Mouse (Mus musculus) urinary bladder, postnatal 4 days (tissue): Measurements from ENCODE around the gene Scd1.

Source experiments
- DNase-seq, 2 experiments: peaks; one replicate each; pipeline ENCODE4 v3.0.0; 2021 to 2022; ENCODE audit warnings: low spot score in 2 of 2

Gene Scd1

DNA sequence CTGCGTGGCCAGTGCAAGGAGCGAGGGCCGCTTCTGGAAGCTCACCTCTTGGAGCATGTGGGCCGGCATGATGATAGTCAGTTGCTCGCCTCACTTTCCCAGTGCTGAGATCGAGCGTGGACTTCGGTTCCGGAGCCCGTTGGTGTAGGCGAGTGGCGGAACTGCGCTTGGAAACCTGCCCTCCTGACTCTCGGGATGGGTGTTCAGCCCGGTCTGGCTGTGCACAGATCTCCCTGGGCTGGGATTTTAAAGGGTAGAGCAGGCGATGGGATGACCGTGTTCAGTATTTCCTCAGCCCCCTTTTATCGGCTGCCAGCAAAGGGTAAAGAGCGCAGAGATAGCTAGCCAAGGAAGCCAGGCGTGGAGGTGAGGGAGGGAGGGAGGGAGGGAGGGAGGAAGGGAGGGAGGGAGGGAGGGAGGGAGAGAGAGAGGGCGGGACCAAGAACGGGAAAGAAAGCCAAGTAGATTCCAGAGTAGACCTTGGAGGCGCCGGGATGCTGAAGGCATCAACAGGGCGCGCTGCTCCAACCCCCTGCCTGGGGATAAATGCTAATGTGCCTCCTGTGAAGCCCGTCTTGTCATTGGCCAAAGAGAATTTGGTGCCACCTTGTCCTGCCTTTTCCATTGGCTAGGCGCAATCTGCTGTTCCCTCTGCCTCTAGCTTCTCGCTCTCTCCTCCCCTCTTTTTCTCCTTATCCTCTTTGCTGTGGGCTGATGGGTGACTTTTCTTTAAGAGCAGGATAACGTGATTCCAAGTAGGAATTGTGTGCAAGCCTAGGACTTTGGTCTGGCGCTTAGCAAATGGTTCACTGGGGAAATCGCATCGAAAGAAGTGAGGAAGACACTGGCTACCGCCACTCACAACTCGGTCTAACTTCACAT lies at the start of gene Scd1:
TSS of gene Scd1 (minus strand) at position 539 of the 882 bp plus-strand sequence.
- DNase-seq: peak; percentile 53 to 71

- no peak for DNase-seq
Measured at GRCm38 (mm10) chr19:44455356-44455755, 47.7 kb upstream of the Scd1 start.

DNA sequence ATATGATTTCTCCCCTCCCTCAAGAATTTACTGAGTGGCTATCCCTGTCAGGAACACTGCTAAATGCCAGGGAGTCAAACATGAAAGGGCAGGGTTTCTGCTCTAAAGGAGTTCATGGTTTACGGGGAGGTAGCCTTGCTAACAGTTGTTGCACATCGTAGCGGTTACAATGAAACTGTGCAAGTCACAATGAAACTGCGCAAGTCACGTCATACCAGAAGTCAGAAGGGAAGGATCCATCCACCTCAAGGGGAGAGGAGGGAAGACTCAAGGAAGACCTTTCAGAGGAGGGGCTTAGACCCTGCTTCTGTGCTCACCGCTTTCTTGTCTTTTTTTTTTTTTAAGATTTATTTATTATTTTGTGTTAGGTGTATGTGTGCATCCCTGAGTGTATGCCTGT lies 47.2 kb upstream of the Scd1 start:
- no peak for DNase-seq

- DNase-seq: no peak
Measured at GRCm38 (mm10) chr19:44447927-44448326, 40.2 kb upstream of the Scd1 start.

GRCm38 (mm10) chr19:44445755-44446154 lies 38.1 kb upstream of the Scd1 start:
- DNase-seq: no peak

GRCm38 (mm10) chr19:44439302-44439701 lies 31.6 kb upstream of the Scd1 start:
- DNase-seq: no peak

DNA sequence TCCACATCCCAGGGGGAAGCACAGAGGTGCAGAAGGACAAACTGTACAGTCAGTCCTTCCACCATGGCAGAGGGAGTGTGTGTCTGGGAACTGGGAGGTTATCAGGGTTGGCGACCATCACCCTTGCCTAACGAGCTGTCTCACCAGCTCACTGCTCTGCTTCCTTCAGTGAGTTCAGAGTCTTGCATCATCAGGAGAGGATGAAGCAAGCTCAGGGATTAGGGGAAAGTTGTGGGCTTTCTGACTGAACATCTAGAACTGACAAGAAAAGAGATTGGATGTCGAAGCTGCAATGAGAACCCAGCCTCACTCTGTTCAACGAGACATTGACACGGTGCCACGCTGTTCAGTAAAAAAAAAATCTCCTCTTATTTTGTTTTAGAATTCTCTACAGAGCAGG lies 30.3 kb upstream of the Scd1 start:
- DNase-seq: no peak

- DNase-seq: no peak
Measured at GRCm38 (mm10) chr19:44432084-44432483, 24.4 kb upstream of the Scd1 start.

DNA sequence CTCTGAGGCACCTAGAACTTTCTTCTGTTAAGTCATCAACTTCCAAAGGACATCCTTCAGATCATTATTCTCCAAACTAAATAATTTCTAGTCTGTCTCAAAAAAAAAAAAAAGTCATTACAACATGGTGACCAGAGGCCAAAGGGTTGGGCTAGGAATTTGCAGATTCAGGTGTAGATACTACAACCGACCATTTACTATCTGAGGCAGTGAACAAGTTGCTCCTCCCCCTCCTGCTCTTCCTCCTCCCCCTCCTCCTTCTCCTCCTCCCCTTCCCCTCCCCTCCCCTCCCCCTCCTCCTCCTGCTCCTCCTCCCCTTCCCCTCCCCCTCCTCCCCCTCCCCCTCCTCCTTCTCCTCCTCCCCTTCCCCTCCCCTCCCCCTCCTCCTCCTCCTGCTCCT lies 20.0 kb upstream of the Scd1 start:
- DNase-seq: no peak

DNA sequence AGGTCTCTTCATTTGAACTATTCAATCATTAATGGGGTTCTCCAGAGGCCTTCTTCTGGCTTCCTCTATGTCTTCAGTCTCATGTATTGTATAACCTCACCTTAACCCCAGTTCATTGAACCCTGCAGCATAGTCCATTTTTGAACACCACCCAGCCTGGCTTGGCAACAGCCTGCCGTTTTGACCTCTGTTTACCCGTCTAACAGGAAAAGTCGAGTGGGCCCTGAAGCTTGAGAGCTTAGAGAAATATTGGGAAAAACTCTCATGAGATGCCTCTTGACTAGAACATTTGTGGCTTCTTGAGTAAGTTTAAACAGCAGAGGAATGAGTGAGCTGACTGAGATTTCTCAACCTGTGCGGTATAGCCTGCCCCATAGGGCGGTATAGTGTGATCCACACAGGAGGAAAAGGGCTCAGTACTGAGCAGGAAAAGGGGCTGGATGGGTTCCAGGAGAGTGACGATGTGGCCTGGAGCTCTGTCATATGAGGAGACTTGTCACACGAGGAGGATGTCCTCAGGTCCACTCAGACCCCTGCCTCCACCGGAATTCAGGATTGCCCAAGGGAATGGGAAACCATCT lies 14.5 kb upstream of the Scd1 start:
- no peak for DNase-seq

DNA sequence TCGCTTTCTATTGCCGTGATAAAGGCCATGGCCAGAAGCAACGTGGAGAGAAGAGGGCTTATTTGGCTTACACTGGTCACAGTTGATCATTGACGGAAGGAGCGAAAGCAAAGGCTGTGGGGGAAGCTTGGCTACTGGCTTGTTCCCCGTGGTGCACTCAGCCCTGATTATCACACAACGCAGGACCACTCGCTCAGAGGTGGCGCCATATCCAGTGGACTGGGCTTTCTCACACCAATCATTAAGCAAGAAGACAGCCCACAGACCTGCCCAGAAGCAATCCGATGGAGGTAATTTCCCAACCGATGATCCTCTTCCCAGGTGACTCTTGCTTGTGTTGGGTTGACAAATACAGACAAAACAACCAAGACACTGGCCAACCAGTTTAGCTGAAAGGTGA lies 11.9 kb upstream of the Scd1 start:
- no peak for DNase-seq

DNA sequence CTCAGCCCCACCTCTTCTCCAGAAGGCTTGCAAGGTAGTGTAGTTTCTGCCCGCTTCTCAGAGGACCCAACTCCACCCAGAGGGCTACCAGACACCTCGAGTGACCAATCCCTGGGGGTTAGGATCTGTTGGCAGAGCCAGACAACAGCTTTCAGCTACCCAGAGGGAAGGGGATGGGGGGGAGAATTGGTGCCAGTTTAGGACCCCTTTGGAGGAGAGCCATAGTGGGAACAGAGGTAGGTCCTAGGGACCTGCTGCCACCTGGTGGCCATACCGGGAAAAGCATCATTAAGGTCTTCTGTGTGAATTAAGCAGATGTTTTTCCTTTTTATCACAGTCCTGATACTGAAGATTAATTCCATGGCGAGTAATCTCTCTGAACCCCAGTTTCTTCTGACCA lies 11.3 kb upstream of the Scd1 start:
- peak; percentile 34 to 71 for DNase-seq

- no peak for DNase-seq
Measured at GRCm38 (mm10) chr19:44418544-44418943, 10.9 kb upstream of the Scd1 start.

- DNase-seq: no peak
Measured at GRCm38 (mm10) chr19:44418061-44418460, 10.4 kb upstream of the Scd1 start.

- no peak for DNase-seq
Measured at GRCm38 (mm10) chr19:44417448-44417847, 9.8 kb upstream of the Scd1 start.

GRCm38 (mm10) chr19:44416240-44416639 lies 8.6 kb upstream of the Scd1 start:
- no peak for DNase-seq

DNA sequence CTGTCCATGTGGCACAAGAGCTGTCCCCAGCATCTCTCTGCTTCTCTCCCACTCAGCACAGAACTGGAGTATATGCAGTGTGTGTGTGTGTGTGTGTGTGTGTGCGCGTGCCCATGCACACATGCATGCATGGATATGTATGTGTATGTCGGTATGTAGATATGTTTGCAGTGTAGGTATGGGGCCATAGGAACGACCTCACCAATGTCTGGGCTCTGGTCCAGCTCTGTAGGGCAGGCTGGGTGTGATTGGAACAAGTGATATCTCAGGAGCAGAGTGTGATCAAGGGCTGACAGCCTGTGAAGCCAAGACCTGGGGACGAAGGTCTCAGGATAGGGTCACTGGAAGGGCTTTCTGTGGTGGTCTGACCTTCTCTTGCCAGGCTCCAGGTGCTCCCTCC lies 7.8 kb upstream of the Scd1 start:
- no peak for DNase-seq

- DNase-seq: no peak
Measured at GRCm38 (mm10) chr19:44410269-44410992, 2.8 kb upstream of the Scd1 start.

GRCm38 (mm10) chr19:44408595-44408994 lies 916 bp upstream of the Scd1 start:
- no peak for DNase-seq

GRCm38 (mm10) chr19:44408223-44408545 lies 505 bp upstream of the Scd1 start:
- DNase-seq: peak in 1 of 2 experiments; percentile 55

GRCm38 (mm10) chr19:44403546-44403945 lies 4.1 kb downstream of the Scd1 start:
- DNase-seq: no peak

DNA sequence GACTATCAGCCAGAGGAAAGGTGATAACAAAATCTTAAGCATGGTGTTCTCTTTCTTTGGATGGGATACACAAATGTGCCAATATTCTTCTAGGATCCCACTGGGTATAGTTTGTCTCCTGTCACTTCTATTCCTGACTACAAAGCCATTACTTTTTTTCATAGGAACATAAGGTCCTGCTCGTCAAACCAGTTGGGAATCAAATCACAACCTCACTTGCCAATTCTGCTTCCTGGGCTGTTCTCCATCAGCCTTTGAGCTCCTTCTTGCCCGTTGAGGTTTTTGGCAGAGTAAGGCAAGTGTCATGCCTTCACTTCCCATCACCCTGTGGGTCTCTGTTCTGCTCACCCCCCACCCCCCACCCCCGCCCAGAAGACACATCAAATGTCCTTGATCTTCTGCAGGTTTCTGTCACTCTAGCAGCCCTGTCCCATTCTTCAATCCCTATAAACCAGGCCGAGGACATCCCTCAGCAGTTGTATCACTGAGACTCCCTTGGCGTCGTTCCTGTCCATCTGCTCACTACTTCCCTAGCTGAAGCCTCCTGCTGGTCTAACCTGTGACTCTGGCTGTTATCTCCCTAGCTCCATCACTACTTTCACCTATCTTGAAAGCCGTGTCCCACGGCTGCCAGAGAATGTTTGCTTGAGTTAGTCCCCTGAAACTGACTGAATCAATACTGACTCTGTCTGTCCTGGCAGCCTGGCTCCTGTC lies 7.0 kb downstream of the Scd1 start:
- no peak for DNase-seq
